Mouse (Mus musculus) neural tube, embryonic 14.5 days (tissue): ENCODE results near the gene Mpst. TPM values are rescaled to one million over a fixed set of nuclear protein-coding genes. Genes with fewer than 3 reads are reported as not detected.
A peak's percentile ranks its signal among the peaks of the same experiment; 100 is the strongest.

Experiments
- ATAC-seq: fragments of 200-750 bp; cut with Nextera tagmentation; 2 replicates; pipeline ENCODE4 v1.8.0; 2017; ENCODE audit warnings: low read depth, mild to moderate bottlenecking, moderate TSS enrichment, moderate library complexity
- H3K27ac ChIP-seq: fragments of 300-500 bp; sonication (generic); 2 replicates; pipeline ENCODE4 v1.5.1; 2014; ENCODE audit warnings: low read depth, mild to moderate bottlenecking, control low read depth, low read length, moderate library complexity, mixed read lengths
- H3K27me3 ChIP-seq: fragments of 300-500 bp; sonication (generic); 2 replicates; pipeline ENCODE4 v1.6.1; 2014; ENCODE audit warnings: low read length; ENCODE audit not compliant: control insufficient read depth, insufficient read depth
- H3K36me3 ChIP-seq: fragments of 300-500 bp; sonication (generic); 2 replicates; pipeline ENCODE4 v1.6.1; 2014; ENCODE audit warnings: low read length, mixed read lengths; ENCODE audit not compliant: control insufficient read depth, insufficient read depth
- H3K4me1 ChIP-seq: fragments of 300-500 bp; sonication (generic); 2 replicates; pipeline ENCODE4 v1.6.1; 2014; ENCODE audit warnings: low read length; ENCODE audit not compliant: control insufficient read depth, insufficient read depth
- H3K4me2 ChIP-seq: fragments of 300-500 bp; sonication (generic); 2 replicates; pipeline ENCODE4 v1.6.1; 2014; ENCODE audit warnings: mild to moderate bottlenecking, low read depth, low read length, control low read depth
- H3K4me3 ChIP-seq: fragments of 300-500 bp; sonication (generic); 2 replicates; pipeline ENCODE4 v1.5.1; 2014; ENCODE audit warnings: low read depth, low read length, control low read depth, mixed read lengths
- H3K9ac ChIP-seq: fragments of 300-500 bp; sonication (generic); replicated peaks from 2 replicates; pipeline ENCODE4 v1.6.1; 2014; ENCODE audit warnings: low read depth, mild to moderate bottlenecking, control low read depth, low read length, mixed read lengths
- H3K9me3 ChIP-seq: fragments of 300-500 bp; sonication (generic); 2 replicates; pipeline ENCODE4 v1.6.1; 2016; ENCODE audit warnings: low read length; ENCODE audit not compliant: control insufficient read depth
- WGBS: fragments of 180-500 bp; shearing (Covaris S2); extraction: QIAGEN DNeasy Blood & Tissue Kit; methylation state at CpG from one replicate; pipeline ENCODE4 v1.1.7; 2014; 5-methylcytosine and 5-hydroxymethylcytosine counted together
- polyA plus RNA-seq: library from polyadenylated mRNA; unstranded; fragments of >200 nt; fragmentation: Nextera tagmentation; extraction: Ambion mirVana; gene quantifications from 2 replicates; pipeline ENCODE4 v1.2.1, GENCODE M21; 2014

Gene Mpst
- polyA plus RNA-seq, 1 experiment from 2014 or later = 4.2 TPM

DNA sequence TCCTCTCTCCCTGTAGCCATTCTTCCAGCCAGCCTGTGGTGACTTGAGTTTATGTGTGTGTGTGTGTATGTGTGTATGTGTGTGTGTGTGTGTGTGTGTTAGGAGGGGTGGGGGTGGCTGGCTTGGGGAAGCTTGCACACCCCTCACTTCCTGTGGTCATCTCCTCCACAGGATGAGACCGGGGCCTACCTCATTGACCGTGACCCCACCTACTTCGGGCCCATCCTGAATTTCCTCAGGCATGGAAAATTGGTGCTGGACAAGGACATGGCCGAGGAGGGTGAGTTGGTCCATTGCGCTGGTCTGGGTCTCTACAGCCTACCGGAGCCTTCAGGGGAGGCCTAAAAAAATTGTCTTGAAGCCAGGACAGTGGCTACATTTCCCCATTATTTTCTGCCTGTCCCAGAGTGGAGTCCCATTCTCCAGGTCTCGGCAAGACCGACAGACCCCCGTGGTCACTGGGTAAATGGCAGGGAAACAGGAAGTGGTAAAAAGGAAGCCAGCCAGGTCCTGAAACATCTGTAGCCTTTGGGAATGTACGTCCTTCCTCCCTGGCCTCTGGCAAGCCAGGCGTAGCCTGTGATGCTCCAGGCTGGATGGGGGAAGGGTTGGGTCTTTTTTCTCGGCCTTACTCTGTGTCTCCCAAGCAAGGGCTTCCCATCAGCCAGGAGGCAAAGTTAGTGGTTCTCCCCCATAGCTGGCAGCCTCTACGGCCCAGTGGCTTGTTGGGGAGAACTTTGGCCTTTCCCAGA is 23.8 kb downstream of the Mpst start:
- no peak for ATAC-seq
- Histone ChIP-seq H3K9me3 (no peaks in the 10 kb centered on the region), H3K9ac (no peak overlapping the region), H3K27me3 (no peaks in the 10 kb centered on the region), H3K4me1 (peaks cover 15% of the 10 kb centered on the region), H3K27ac (no peak overlapping the region), H3K36me3 (peaks cover 17% of the 10 kb centered on the region), H3K4me3 (no peak overlapping the region), H3K4me2 (peak overlapping the region; percentile 89)
- WGBS = 89% methylated on average over 13 of the region's 13 CpGs

GRCm38 (mm10) chr15:78430874-78431273 is 24.7 kb downstream of the Mpst start:
- Histone ChIP-seq H3K9ac (no peak overlapping the region), H3K27ac (no peak overlapping the region), H3K4me1 (peaks cover 15% of the 10 kb centered on the region), H3K4me3 (no peak overlapping the region), H3K27me3 (no peaks in the 10 kb centered on the region), H3K36me3 (peaks cover 22% of the 10 kb centered on the region), H3K4me2 (no peak overlapping the region), H3K9me3 (no peaks in the 10 kb centered on the region)
- WGBS = 79% methylated on average over 10 of the region's 10 CpGs
- no peak for ATAC-seq

- H3K27ac ChIP-seq = no peak overlapping the region
- ATAC-seq = no peak
- no peak overlapping the region for H3K4me2 ChIP-seq
- no peaks in the 10 kb centered on the region for H3K9me3 ChIP-seq
- no peak overlapping the region for H3K4me3 ChIP-seq
- no peak overlapping the region for H3K9ac ChIP-seq
- WGBS = 84% methylated on average over 7 of the region's 7 CpGs
- H3K4me1 ChIP-seq = peaks cover 22% of the 10 kb centered on the region
- H3K27me3 ChIP-seq = no peaks in the 10 kb centered on the region
- H3K36me3 ChIP-seq = peaks cover 22% of the 10 kb centered on the region
Observed at GRCm38 (mm10) chr15:78431541-78432121, 25.4 kb downstream of the Mpst start.

- ATAC-seq = peak; percentile 3; the same call in 1 of the 2 replicates
- WGBS = 27% methylated on average over 6 of the region's 6 CpGs
- Histone ChIP-seq H3K27ac (no peak overlapping the region), H3K9ac (no peak overlapping the region), H3K4me3 (no peak overlapping the region), H3K27me3 (no peaks in the 10 kb centered on the region), H3K4me1 (peaks cover 22% of the 10 kb centered on the region), H3K9me3 (no peaks in the 10 kb centered on the region), H3K36me3 (peaks cover 22% of the 10 kb centered on the region), H3K4me2 (no peak overlapping the region)
Observed at GRCm38 (mm10) chr15:78434896-78435520, 28.8 kb downstream of the Mpst start.

GRCm38 (mm10) chr15:78435681-78436080 is 29.5 kb downstream of the Mpst start:
- Histone ChIP-seq H3K27ac (no peak overlapping the region), H3K27me3 (no peaks in the 10 kb centered on the region), H3K9ac (no peak overlapping the region), H3K36me3 (peaks cover 22% of the 10 kb centered on the region), H3K4me1 (peaks cover 16% of the 10 kb centered on the region), H3K4me3 (no peak overlapping the region), H3K9me3 (no peaks in the 10 kb centered on the region), H3K4me2 (no peak overlapping the region)
- ATAC-seq = no peak
- WGBS = 79% methylated on average over 11 of the region's 11 CpGs

DNA sequence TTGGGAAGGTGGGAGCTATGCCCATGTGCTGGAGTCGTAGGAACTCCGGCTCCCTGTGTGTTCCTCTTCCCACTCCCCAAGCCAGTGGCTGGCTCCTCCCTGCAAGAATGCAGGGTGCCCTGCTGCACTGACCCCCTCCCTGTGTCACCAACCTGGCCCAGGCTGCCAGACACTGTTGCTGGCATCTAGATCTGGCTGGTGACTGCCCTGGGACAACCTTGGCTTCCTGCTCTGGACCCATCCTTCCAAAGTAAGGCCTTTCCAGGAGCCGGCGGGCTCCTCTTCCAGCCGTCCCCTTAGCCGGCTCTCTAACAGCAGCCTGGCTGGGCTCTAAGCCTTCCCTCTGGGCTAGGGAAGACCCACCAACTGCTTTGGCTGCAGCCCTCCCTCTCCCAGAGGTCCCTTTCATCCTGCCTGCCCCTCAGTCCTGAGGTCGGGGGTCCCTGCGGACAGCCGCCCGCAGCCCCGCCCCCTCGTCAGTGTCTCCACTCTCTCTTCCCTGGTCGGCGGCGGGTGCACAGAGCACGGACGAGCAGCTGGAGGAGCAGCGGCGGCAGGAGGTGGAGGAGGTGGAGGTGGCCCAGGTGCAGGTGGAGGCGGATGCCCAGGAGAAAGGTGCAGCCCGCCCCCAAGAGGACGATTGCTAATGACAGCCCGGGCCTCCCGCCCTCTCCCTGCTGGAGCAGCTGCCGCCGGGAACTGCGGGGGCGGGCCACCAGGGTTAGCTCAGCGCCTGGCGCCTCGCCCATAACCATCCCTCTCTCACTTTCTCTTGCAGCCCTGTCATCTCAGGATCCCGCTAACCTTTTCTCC is 30.4 kb downstream of the Mpst start:
- Histone ChIP-seq H3K27me3 (no peaks in the 10 kb centered on the region), H3K9me3 (no peaks in the 10 kb centered on the region), H3K36me3 (peaks cover 15% of the 10 kb centered on the region), H3K4me3 (peak overlapping the region; percentile 12; the same call in 1 of the 2 replicates), H3K4me1 (peaks cover 16% of the 10 kb centered on the region), H3K9ac (0 out of 2 replicates have a peak overlapping the region, but pooled peaks have one; percentile 37), H3K27ac (peak overlapping the region; percentile 57), H3K4me2 (peak overlapping the region; percentile 42)
- ATAC-seq = peak; percentile 48; the same call in 1 of the 2 replicates
- 11% methylated on average over 29 of the region's 32 CpGs for WGBS

DNA sequence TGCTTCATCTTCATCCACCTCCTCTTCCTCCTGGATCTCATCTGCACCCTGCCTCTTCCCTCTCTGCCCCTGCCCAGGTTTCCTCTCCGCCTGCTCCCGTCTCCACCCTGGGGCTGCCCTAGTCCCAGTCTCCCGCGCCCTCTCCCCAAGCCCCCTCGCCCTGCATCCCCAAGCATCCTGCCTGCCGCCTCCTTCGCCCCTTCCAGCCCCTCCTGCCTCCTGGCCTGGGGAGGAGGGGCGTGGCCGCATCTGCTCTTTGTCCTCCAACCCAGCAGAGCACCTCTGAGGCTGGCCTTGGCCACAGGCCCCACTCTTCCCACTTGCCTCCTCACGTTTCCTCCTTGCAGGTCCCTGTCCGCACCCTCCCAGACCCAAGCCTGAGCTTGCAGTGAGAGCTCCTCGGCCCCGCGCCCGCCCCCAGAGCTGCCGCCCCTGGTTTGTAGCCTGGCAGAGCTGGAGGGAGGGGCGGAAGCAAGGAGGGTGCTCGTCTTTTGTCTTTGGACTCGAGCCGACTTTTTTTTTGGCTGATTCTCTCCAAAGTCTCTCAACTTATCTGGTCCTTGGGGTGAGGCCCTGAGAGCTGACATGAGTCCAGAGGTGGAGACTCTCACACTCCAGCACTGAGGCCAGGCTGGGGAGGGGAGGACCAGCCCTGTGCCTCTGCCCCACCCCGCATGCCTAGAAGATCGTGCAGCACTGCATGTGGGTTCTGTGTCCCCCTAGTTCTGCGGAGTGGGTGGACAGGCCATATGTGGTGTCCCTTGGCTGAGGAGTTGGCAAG is 31.2 kb downstream of the Mpst start:
- WGBS = 20% methylated on average over 23 of the region's 23 CpGs
- H3K4me1 ChIP-seq = peaks cover 16% of the 10 kb centered on the region
- H3K27me3 ChIP-seq = no peaks in the 10 kb centered on the region
- peak overlapping the region; percentile 42 for H3K4me2 ChIP-seq
- peak; percentile 1; the same call in 1 of the 2 replicates for ATAC-seq
- peak overlapping the region; percentile 57; the same call in 1 of the 2 replicates for H3K27ac ChIP-seq
- H3K9me3 ChIP-seq = no peaks in the 10 kb centered on the region
- H3K9ac ChIP-seq = 0 out of 2 replicates have a peak overlapping the region, but pooled peaks have one; percentile 32
- no peak overlapping the region for H3K4me3 ChIP-seq
- H3K36me3 ChIP-seq = peaks cover 15% of the 10 kb centered on the region

DNA sequence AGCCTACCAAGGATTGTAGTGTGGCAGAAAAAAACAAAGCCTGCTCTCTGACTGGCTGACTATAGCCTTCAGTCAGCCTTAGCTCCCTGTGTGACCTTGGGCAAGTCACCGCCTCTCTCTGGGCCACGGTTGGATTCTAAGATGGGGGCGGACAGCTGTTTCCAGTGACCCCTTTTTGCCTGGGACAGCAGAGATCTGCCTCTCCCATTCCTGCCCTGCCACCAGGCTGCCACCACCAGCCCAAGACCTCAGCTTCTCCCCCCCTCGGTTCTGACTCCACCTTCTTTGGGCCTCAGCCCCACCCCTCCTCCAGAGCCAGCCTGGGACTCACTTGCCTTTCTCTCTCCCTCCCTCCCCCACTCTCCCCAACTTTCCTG is 31.8 kb downstream of the Mpst start:
- WGBS = 55% methylated on average over 4 of the region's 4 CpGs
- H3K27me3 ChIP-seq = no peaks in the 10 kb centered on the region
- no peaks in the 10 kb centered on the region for H3K9me3 ChIP-seq
- H3K9ac ChIP-seq = no peak overlapping the region
- H3K36me3 ChIP-seq = peaks cover 15% of the 10 kb centered on the region
- H3K4me1 ChIP-seq = peaks cover 16% of the 10 kb centered on the region
- H3K4me2 ChIP-seq = no peak overlapping the region
- no peak overlapping the region for H3K27ac ChIP-seq
- H3K4me3 ChIP-seq = no peak overlapping the region
- no peak for ATAC-seq
